Mouse (Mus musculus) liver, embryonic 14.5 days (tissue): ENCODE results near the gene Gm266. TPM values are rescaled to one million over a fixed set of nuclear protein-coding genes. Genes with fewer than 3 reads are reported as not detected.

ENCODE experiments used
- ATAC-seq: fragments of 200-750 bp; cut with Nextera tagmentation; 2 replicates; pipeline ENCODE4 v1.8.0; 2017; ENCODE audit warnings: moderate number of reproducible peaks, mild to moderate bottlenecking, moderate library complexity; ENCODE audit not compliant: insufficient read depth
- DNase-seq, 3 experiments: peaks; one replicate each; pipeline ENCODE4 v3.0.0-alpha.2; 2012 to 2013; ENCODE audit warnings: low read depth in 3 of 3, low spot score in 3 of 3
- H3K27ac ChIP-seq: fragments of 300-500 bp; sonication (generic); 2 replicates; pipeline ENCODE4 v1.5.1; 2014; ENCODE audit warnings: moderate library complexity, mild to moderate bottlenecking, control low read depth, inconsistent platforms
- H3K27me3 ChIP-seq: fragments of 300-500 bp; sonication (generic); 2 replicates; pipeline ENCODE4 v1.6.1; 2014; ENCODE audit warnings: mild to moderate bottlenecking, low read length, moderate library complexity; ENCODE audit not compliant: control insufficient read depth, insufficient read depth
- H3K36me3 ChIP-seq: fragments of 300-500 bp; sonication (generic); replicated peaks from 2 replicates; pipeline ENCODE4 v1.6.1; 2014; ENCODE audit warnings: low read depth; ENCODE audit not compliant: control insufficient read depth, insufficient read depth
- H3K4me1 ChIP-seq, 2 experiments: fragments of 200-500 bp in 1 of 2; fragments of 300-500 bp in 1 of 2; sonication (generic) in 1 of 2; replicated peaks; 2 replicates each; pipeline ENCODE4 v1.6.1; 2012 to 2014; ENCODE audit warnings: antibody characterized with exemption in 1 of 2, inconsistent platforms in 1 of 2, low read length in 1 of 2; ENCODE audit not compliant: control insufficient read depth in 2 of 2, insufficient read depth in 2 of 2
- H3K4me2 ChIP-seq: fragments of 300-500 bp; sonication (generic); 2 replicates; pipeline ENCODE4 v1.6.1; 2014; ENCODE audit warnings: low read depth, mild to moderate bottlenecking, control low read depth, moderate library complexity
- H3K4me3 ChIP-seq, 2 experiments: fragments of 200-500 bp in 1 of 2; fragments of 300-500 bp in 1 of 2; sonication (generic) in 1 of 2; 2 replicates each; pipeline ENCODE4 v1.5.1; 2012 to 2014; ENCODE audit warnings: low read depth in 2 of 2, low read length in 2 of 2, mild to moderate bottlenecking in 2 of 2, control low read depth in 1 of 2, inconsistent platforms in 1 of 2, moderate library complexity in 1 of 2; ENCODE audit not compliant: insufficient read depth in 1 of 2
- H3K9ac ChIP-seq: fragments of 300-500 bp; sonication (generic); replicated peaks from 2 replicates; pipeline ENCODE4 v1.6.1; 2014; ENCODE audit warnings: mild to moderate bottlenecking, control low read depth, moderate library complexity
- H3K9me3 ChIP-seq: fragments of 300-500 bp; sonication (generic); 2 replicates; pipeline ENCODE4 v1.6.1; 2016; ENCODE audit warnings: low read length, mixed read lengths; ENCODE audit not compliant: control insufficient read depth
- CTCF ChIP-seq: IDR thresholded peaks from 2 replicates; pipeline ENCODE4 v1.5.1; 2016; ENCODE audit warnings: antibody characterized with exemption, low read depth, control low read depth
- EP300 ChIP-seq: IDR thresholded peaks from 2 replicates; pipeline ENCODE4 v1.6.1; 2016; ENCODE audit warnings: antibody characterized with exemption, low read depth
- WGBS: fragments of 180-500 bp; shearing (Covaris S2); extraction: QIAGEN DNeasy Blood & Tissue Kit; methylation state at CpG from one replicate; pipeline ENCODE4 v1.1.7; 2014; ENCODE audit not compliant: insufficient replicate concordance; 5-methylcytosine and 5-hydroxymethylcytosine counted together
- polyA plus RNA-seq, 2 experiments: library from polyadenylated mRNA; depleted of rRNA in 1 of 2; stranded (reverse) in 1 of 2; unstranded in 1 of 2; fragments of >200 nt; fragmentation: Nextera tagmentation in 1 of 2; extraction: Ambion mirVana in 1 of 2; gene quantifications; 2 replicates each; pipeline versions ENCODE4 v1.2.1 to v1.2.3; 2012 to 2014

The Gm266 gene
- polyA plus RNA-seq, 2 experiments: 0.42 to 0.61 TPM

DNA sequence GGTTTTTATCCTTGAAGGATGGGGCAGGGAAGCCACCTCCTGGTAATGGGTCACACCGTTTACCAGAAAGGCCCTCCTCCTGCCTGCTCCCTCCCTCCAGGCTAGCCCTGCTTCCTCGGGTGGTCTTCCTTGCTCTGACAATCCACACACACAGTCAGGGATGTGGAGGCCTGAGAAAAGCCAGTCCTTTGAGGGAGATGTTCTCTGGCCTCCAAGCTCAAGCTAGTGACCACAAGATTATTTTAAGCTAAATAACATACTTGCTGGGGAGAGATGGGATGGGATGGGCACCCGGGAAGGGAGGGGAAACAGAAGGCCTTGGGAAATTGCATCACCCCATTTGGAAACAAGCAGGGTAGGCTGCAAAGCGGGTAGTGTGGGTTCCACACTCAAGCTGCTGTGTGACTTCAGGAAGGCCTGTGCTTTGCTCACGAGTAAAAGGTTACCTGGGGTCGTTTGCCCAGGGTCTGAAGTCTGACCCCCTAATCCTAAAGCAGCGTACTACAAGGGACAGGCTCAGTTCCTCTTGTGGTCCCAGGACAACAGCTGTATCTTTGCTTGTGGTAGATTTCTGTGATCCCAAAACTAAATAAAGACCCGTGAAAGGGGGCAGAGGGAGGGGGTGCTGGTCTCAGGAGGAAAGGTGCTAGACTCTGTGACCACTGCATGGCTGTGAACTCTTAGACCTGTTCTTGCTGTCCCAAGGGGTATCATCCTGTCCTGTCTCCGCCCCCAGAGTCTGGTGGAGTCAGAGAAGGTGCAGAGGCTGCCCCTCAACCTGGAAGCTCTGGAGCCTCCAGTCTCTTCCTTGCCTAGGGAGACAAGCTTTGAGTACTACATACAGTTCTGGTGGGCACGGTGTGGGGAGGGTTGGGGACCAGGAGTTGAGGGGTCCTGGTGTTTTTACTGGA lies 41.4 kb downstream of the Gm266 start:
- peaks cover 46% of the 10 kb centered on the region for H3K36me3 ChIP-seq
- TF ChIP-seq EP300: no peak
- no peak for TF ChIP-seq CTCF
- WGBS: 17% methylated on average over 10 of the region's 10 CpGs
- peak overlapping the region; percentile 96 for H3K27ac ChIP-seq
- H3K4me3 ChIP-seq: peak overlapping the region; percentile 73 to 92
- H3K9me3 ChIP-seq: no peaks in the 10 kb centered on the region
- DNase-seq (no peak), ATAC-seq (no peak)
- peak overlapping the region; percentile 65 for H3K4me2 ChIP-seq
- H3K9ac ChIP-seq: peak overlapping the region; percentile 70
- no peaks in the 10 kb centered on the region for H3K27me3 ChIP-seq
- H3K4me1 ChIP-seq: peaks cover 27 to 43% of the 10 kb centered on the region in 2 experiments

DNA sequence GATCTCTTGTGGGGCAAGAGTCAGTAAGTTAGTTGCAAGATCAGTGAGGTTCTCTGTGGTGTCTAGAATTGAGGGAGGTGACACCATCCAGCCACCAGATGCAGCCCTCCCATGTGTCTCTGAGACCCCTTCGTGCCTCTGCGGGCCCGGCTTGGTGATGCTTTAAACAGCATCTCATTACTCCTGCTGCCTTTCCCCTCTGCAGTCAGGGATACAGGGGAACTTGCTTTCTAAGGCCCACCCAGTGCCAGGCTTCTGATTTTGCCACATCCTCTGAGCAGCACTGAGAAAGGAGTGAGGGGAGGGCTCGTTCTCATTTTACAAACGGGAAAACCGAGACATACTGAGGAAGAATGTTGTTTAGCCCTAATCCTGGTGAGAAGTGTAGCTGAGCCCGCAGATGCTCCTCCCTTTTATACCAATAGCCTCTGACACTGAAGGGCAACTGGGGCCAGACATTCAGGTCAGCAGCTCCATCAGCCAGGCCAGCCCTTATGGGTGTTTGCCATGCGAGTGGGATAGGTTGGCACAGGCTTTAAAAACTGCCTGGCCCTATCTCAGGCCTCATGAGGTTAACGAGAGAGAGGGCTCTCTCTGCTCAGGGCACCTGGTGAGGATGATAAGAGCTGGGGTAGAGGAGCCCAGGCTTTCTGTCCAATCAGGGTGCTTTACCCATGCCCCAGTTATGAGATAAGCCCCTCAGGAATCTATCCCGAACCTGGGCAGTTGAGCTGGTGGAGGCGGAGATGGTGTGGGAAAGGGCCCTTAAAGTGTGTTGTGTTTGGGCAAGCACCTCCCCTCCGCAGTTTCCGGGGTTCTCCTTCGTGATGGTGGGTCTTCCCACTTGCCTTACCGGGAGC lies 42.4 kb downstream of the Gm266 start:
- TF ChIP-seq EP300 (peak; percentile 98), CTCF (no peak)
- peak; percentile 97 to 98 (median 97) for DNase-seq

DNA sequence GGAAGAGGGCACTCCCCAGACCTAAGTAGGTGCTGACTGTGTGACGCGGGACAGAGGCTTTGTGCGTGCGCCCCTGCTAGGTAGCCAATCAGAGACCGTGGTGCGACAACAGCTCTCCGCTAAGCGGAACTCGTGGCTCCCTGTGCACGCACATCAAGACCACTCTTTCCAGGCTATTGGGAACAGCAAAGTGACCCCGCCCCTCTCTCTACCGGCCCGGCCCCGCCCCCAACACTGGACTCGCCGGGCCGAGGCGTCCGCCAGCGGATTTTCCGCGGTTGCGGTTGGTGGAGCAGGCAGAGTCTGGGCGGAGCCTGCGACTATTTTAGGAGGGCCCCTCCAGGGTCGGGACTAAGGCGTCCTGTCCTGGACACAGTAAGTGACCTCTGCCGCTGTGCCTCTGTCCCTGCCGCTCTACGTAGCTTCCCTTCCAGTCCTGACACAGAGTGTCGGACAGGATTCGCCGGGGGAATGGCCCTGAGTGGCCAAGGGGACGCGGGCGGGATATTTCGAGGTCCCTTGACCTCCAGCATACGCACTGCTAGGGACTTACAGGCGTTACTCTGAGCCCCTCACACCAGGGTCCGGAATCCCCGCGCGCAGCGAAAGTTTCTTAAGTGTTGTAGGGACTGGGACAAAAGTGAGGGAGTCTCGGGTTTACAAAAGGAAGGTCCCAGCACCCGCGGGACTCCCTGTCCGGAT lies 43.2 kb downstream of the Gm266 start, which contains the start of gene Tnfaip2:
Gene Tnfaip2 (plus strand): TSS at position 161 of the 702 bp plus-strand sequence.
- peak within 1 kb of the TSS; percentile 96 for H3K27ac ChIP-seq
- peak within 1 kb of the TSS; percentile 73 to 92 for H3K4me3 ChIP-seq
- H3K36me3 ChIP-seq: peaks cover 28% of the 10 kb centered on the region
- TF ChIP-seq CTCF: no peak
- no peak for TF ChIP-seq EP300
- DNase-seq (peak; percentile 84 to 85 (median 84)), ATAC-seq (peak; percentile 78)
- peak within 1 kb of the TSS; percentile 87 for H3K9ac ChIP-seq
- H3K27me3 ChIP-seq: no peaks in the 10 kb centered on the region
- no peaks in the 10 kb centered on the region for H3K9me3 ChIP-seq
- H3K4me1 ChIP-seq: peaks cover 41 to 60% of the 10 kb centered on the region in 2 experiments
- H3K4me2 ChIP-seq: peak within 1 kb of the TSS; percentile 65
- under 1% methylated on average over 48 of the region's 48 CpGs for WGBS

More for the DNA sequence above, 42.4 kb downstream of the Gm266 start:
- Histone ChIP-seq H3K4me1 (peaks cover 33 to 52% of the 10 kb centered on the region in 2 experiments), H3K36me3 (peaks cover 36% of the 10 kb centered on the region), H3K4me3 (peak overlapping the region; percentile 73 to 92), H3K9ac (peak overlapping the region; percentile 87), H3K27ac (peak overlapping the region; percentile 96), H3K4me2 (peak overlapping the region; percentile 65), H3K27me3 (no peaks in the 10 kb centered on the region), H3K9me3 (no peaks in the 10 kb centered on the region)
- WGBS: 6% methylated on average over 15 of the region's 15 CpGs
- peak; percentile 90 for ATAC-seq

DNA sequence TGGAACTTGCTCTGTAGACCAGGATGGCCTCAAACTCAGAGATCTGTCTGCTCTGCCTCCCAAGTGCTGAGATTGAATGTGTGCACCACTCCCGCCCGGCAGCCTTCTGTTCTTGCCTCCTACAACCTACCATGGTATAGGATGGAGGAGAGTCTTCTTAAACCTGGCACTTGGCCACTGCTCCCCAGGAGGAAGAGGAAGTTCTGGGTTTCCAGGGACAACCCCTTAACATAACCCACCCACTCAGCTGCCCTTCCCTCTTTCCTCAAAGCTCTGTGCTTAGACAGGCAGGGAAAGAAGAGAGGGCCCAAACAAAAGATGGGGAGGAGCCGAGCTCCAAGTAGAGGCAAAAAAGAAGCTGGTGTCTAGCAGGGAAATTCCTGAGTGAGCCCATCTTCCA lies 44.1 kb downstream of the Gm266 start:
- Histone ChIP-seq H3K4me3 (no peak overlapping the region), H3K27me3 (no peaks in the 10 kb centered on the region), H3K4me1 (peaks cover 50 to 66% of the 10 kb centered on the region in 2 experiments), H3K9ac (no peak overlapping the region), H3K36me3 (peaks cover 20% of the 10 kb centered on the region), H3K4me2 (peak overlapping the region; percentile 65), H3K9me3 (no peaks in the 10 kb centered on the region), H3K27ac (peak overlapping the region; percentile 96)
- WGBS: 65% methylated on average over 3 of the region's 3 CpGs
- TF ChIP-seq EP300 (no peak), CTCF (no peak)
- no peak for DNase-seq
- ATAC-seq: no peak
